Mouse (Mus musculus) T-helper 17 cell (primary cell): Measurements from ENCODE around the gene Hid1.

Source experiments
- in situ Hi-C, 2 experiments: fragments of 300-600 bp; cut with MboI, MseI; formaldehyde crosslinking; loops; 1 replicate in 1 of 2; 2 replicates in 1 of 2; pipeline ENCODE4 v1.15.1; 2025; ENCODE audit warnings: high pct_unique_total_duplicates in 2 of 2

Hid1 gene

GRCm38 (mm10) chr11:115341246-115341645 is 26.3 kb downstream of the Hid1 start:
- in situ Hi-C loops: no loop called here

- in situ Hi-C loops: no loop called here
Measured at GRCm38 (mm10) chr11:115337826-115338225, 29.7 kb downstream of the Hid1 start.

GRCm38 (mm10) chr11:115337350-115337749 is 30.2 kb downstream of the Hid1 start:
- in situ Hi-C loops: no loop called here

DNA sequence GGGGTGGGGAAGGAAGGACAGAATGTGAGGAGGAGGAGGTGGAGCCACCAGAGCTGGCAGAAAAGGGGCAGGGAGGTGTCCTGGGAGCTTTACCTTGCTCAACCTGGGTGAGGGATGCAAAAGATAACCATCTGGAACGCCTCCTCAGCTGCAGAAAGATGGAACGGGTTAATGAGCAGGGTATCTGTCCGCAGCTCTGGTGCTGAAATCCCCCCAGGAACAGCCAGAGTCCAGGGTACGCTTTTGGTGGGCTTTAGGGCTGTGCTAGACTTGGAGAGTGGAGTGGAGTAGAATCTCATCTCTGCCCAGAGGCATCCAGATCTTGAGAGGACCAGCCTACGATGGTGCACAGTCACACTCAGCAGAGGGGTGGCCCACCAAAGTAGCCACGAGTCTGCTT is 31.4 kb downstream of the Hid1 start:
- in situ Hi-C loops: no loop called here

DNA sequence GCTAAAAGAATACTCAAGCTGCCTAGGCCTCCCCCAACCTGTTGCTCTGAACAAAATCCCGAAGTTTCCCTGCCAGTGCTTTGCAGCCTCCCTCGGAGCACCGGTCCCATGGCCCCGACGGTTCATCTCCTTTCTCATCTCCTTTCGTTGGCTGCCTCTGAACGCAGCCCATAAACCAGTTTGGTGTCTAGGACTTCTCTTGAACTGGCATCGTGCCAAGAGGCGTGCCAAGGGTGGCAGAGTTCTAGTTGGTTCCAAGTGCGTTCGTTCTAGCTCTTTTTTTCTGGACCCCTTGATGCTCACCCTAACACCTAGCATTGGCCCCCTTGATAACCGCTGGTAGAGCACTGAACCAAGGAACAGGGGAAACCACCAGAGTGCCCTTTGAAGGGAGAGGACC is 32.3 kb downstream of the Hid1 start:
- in situ Hi-C loops: no loop called here

- in situ Hi-C loops: no loop called here
Measured at GRCm38 (mm10) chr11:115334531-115334930, 33.0 kb downstream of the Hid1 start, which contains the start of gene Otop3. TSS of gene Otop3 (plus strand) at chr11:115334731.

DNA sequence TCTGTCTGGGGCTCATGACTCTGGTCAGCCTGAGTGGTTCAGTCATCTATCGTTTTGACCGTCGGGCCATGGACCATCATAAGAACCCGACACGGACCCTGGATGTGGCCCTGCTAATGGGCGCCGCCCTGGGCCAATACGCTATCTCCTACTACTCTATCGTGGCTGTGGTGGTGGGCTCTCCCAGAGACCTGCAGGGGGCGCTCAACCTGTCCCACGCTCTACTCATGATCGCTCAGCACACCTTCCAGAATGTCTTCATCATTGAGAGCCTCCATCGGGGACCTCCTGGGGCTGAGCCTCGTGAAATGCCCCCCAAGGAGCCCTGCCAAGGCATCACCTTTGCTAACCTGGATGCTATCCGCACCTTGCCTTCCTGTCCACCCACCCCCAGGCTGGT is 38.2 kb downstream of the Hid1 start:
- in situ Hi-C loops: no loop called here

DNA sequence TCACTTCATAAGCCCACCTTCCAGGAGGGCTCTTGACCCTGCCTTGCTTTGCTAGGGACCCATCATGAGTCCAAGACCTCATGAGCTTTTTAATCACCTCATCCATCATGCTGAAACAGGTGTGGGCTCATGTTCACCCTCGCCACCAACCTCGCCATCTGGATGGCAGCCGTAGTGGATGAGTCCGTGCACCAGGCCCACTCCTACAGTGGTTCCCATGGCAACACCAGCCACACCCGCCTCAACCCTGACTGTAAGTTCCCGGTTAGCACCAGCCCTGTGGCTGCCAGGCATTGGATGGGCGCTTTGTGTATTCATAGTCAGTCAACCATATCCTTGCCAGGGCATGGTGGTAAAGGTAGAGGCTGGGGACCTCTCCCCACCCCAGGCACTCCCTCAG is 40.8 kb downstream of the Hid1 start:
- in situ Hi-C loops: no loop called here

DNA sequence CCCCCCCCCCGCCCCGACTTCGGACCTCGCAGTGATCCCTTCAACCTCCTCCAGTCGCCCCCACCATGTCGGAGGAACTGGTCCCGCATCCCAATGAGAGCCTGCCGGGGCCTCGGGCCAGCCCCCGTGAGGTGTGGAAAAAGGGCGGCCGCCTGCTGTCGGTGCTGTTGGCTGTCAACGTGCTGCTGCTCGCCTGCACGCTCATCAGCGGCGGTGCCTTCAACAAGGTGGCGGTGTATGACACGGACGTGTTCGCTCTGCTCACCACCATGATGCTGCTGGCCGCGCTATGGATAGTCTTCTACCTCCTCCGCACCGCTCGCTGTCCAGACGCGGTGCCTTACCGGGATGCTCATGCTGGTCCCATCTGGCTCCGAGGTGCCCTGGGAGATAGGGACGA is 44.2 kb downstream of the Hid1 start:
- in situ Hi-C loops: loop anchor here (5.0 kb wide), 1 partner anchor 34 kb away; no protein-coding TSS in a partner anchor

DNA sequence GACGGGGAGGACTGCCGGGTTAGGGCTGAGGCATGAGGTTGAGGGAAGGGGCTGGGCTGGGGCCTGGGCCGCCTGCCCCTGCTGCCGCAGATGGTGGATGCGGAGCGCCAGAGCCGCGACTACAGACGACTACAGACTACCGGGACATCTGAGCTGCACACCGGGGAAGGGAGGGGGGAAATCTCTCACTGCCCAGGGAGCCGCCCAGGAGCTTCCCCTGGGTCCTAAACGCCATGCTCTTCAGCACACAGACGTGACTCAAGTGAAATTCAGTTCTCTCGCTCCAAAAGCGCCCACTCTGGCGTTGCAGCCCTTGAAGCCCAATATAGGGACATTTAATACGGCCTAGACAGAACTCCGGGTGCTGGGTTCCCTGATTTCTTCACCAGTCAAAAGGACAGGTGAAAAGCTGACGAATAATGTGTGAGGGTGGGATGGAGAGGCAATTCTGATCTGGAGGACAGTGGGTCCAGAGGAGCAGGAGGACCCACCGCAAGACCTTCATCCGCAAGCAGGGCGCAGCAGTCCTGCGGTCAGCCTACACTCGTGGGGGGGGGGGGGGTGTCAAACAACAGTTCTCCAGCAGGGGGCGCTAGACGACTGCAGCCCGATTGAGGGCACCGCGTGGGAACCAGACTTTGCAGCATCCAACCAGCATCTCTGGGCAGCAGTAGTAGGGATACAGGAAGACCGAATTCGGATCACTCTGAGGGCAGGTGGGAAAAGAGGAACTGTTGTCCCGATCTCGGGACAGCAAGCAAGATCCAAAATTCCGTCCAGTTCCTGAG is 45.5 kb downstream of the Hid1 start, which contains the start of gene Ush1g:
Gene Ush1g, minus strand, starts transcription at position 136 of the 788 bp plus-strand sequence.
- in situ Hi-C loops: loop anchor here (5.0 kb wide), 1 partner anchor 35 kb away; no protein-coding TSS in a partner anchor

- in situ Hi-C loops: loop anchor here (5.0 kb wide), 1 partner anchor 37 kb away; no protein-coding TSS in a partner anchor
Measured at GRCm38 (mm10) chr11:115319704-115320383, 47.7 kb downstream of the Hid1 start.

DNA sequence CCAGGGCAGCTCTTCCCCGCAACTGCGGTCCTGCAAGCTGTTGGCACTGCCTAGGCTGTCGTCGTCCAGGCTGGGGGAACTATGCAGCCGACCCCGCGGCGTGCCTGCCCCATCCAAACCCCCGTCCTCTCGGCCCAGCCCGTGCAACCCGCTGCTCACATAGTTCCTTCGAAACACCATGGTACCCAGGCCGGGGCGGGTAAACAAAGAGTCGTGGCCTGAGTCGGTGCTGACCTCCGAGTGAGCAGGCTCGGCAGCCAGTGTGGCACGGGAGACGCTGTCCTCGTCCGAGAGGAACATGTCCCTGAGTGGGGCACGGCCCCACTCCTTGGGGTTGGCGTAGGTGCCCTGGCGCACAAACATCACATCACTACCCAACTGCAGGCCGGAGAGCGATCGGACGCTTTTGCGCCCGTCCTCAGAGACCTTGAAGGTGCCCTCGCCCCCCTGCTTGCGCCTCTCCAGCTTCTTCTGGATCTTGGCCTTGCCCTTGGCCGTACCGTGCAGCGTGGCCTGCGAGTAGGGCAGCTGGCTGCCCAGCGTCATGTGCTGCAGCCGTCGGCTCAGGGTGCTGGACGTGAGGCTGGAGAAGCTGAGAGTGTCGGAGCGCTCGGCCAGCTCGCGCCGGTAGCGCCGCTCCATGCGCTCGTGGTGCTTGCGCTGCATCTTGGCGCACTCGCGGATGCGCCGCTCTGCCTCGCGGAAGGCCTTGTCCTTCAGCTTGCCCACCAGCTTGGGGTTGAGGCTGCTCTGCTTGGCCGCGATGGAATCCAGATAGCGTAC is 49.1 kb downstream of the Hid1 start:
- in situ Hi-C loops: no loop called here

GRCm38 (mm10) chr11:115317204-115317603 is 50.4 kb downstream of the Hid1 start:
- in situ Hi-C loops: no loop called here

DNA sequence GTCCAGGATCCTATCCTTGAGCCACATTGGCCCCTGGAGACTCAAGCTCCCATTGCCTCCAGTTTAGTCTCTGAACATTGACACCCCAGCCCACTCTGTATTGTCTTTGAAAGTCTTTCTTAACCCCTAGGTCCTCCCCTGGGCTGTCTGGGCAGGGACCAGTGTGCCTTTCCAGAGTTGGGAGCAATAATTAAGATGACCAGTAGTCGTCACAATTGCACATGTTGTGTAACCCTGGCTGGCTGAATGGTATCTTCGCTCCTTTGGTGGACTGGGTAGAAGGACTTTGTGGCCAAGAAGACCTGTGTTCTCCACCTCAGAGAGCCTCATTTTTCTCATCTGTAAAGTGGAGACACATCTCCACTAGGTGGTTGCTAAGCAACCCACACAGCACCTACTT is 53.3 kb downstream of the Hid1 start:
- in situ Hi-C loops: no loop called here

DNA sequence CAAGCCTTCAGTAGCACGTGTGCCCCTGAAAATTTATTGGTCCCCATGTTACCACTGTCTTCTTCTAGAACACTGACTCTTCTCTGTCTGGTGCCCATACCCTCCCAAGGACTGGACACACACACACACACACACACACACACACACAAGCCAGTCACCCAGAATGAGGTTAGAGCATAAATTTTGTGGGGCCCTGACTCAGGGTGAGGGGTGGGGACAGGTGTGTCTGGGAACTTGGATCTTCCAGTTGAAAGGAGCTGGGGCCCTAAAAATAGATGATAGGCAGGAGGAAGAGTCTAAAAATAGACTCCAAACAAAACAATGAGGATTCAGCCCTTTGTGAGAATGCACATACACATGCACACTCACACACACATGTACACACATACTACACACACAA is 58.8 kb downstream of the Hid1 start:
- in situ Hi-C loops: no loop called here

DNA sequence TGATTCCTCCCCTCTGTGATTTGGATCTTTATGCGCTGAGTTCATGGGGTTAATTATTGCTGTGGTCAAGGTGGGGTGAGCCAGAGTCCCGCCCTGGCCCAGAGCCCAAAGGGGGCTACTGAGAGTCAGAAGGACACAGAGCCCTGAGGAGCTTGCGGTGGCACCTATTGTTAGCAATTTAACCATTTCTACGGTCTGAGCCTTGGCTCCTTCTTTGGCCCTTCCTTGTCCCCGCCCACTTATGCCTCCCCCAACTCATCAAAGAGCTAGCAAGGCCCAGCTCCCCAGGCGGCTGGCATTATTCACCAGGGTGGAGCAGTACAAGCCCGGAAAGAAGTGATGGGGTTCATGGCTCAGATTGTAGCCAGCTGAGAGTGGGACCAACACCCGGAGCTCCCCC is 60.7 kb downstream of the Hid1 start, which contains the start of gene Otop2:
Gene Otop2, plus strand, starts transcription at position 301 of the 400 bp plus-strand sequence.
- in situ Hi-C loops: no loop called here

- in situ Hi-C loops: no loop called here
Measured at GRCm38 (mm10) chr11:115303167-115303566, 64.4 kb downstream of the Hid1 start.

DNA sequence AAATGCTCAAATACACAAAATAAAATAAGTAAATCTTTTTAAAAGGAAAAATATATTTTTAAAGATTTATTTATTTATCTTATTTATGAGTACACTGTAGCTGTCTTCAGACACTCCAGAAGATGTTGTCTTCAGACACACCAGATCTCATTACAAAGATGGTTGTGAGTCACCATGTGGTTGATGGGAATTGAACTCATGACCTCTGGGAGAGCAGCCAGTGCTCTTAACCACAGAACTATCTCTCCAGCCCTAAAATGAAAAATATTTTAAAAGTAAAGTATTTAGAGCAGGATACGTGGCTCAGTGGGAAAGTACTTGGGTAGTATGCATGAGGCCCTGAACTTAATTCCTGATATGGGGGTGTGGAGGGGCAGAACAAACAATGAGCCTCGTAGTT is 66.2 kb downstream of the Hid1 start:
- in situ Hi-C loops: no loop called here

- in situ Hi-C loops: no loop called here
Measured at GRCm38 (mm10) chr11:115300745-115301144, 66.8 kb downstream of the Hid1 start.

DNA sequence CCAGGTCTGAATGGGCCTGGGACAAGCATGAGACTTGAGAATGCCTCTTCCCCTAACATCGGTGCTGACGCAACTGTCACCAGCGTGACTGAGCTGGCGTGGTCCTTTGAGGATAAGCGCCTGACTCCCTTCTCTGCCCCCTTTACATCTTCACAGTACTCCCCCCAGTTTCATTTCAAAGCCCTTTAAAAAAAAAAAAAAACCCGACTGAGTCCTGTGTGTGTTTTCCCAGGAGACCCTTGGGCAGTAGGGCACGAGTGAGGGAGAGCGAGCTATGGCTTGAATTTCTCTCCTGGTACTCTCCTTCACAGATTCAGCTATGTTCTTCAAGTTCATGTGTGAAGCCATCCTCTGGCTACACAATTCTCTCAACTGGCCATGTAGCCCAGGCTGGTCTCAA is 69.4 kb downstream of the Hid1 start:
- in situ Hi-C loops: no loop called here
